Mouse (Mus musculus): ENCODE measurements around the gene Ffar4. TPM values are rescaled to one million over a fixed set of nuclear protein-coding genes. Genes with fewer than 3 reads are reported as not detected.
A peak's percentile ranks its signal among the peaks of the same experiment; 100 is the strongest.

Gene Ffar4
- polyA plus RNA-seq, 1 experiment = not detected

DNA sequence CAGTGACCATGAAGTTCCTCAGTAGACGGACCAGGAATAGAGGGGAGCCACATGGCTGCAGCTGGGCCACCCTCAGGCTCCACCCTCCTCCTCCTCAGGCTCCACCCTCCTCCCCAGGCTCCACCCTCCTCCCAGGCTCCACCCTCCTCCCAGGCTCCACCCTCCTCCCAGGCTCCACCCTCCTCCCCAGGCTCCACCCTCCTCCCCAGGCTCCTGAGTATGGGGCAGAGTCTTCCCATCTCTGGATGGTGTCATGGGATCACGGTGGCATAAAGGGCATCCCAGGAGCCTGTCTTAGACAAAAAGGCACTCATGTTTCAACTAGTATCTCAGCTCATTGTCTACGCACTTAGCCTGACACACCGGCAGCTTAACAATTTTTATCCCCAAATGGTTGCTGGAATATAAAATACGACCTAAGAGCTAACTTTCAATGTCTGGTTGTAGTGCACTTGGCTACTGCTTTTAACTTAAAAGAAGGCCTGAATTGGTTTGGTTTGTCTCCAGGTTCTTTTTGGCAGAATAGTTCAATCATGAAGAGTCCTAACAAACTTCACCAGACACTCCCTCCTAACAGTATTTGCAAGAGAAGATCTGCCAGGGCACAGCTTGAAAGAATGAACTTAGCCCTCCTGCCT, 23.4 kb downstream of the Ffar4 start:
- peaks cover 3% of the 10 kb centered on the region for H3K4me1 ChIP-seq (ENCODE audit: control insufficient read depth, insufficient read depth, low read length)
- H3K27ac ChIP-seq (ENCODE audit: insufficient read depth, low read depth, low read length) = no peak overlapping the region
- TF ChIP-seq POLR2A (IDR thresholded peaks at IDR 0.05; ENCODE audit: insufficient read depth, low read depth, low read length) (no peak), CTCF (IDR thresholded peaks at IDR 0.05; ENCODE audit: insufficient read depth, low read depth, low read length) (no peak)
- 79% methylated on average over 5 of the region's 5 CpGs for WGBS
- H3K4me3 ChIP-seq (ENCODE audit: insufficient read depth, low read depth, low read length) = no peak overlapping the region

DNA sequence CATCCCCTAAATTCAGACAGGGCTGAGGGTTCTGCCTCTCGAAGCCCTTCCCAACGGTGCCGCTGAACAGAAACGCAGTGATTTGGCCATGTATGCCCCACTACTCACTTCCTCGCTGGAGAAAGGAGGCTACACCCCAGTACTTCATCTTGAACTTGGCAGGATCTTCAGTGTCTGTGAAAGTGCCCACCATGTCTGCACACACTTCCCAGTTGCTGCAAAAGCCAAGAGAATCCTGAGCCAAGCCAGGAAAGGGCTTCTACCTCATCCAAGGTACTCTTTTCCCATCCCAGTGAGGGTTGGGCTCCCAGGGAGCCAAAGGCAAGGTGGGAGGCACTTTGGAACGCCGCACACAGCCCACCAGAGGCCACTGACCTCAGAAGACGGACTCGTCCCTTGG, 27.1 kb downstream of the Ffar4 start:
- Histone ChIP-seq H3K27ac (ENCODE audit: insufficient read depth, low read depth, low read length) (no peak overlapping the region), H3K4me3 (ENCODE audit: insufficient read depth, low read depth, low read length) (0 out of 2 replicates have a peak overlapping the region, but pooled peaks have one; percentile 48), H3K4me1 (ENCODE audit: control insufficient read depth, insufficient read depth, low read length) (peaks cover 3% of the 10 kb centered on the region)
- no peak for TF ChIP-seq POLR2A (IDR thresholded peaks at IDR 0.05; ENCODE audit: insufficient read depth, low read depth, low read length)
- TF ChIP-seq CTCF (IDR thresholded peaks at IDR 0.05; ENCODE audit: insufficient read depth, low read depth, low read length) = no peak
- 27% methylated on average over 9 of the region's 9 CpGs for WGBS

- under 1% methylated on average over 75 of the region's 77 CpGs for WGBS
Observed at GRCm38 (mm10) chr19:38124401-38125218, 27.7 kb downstream of the Ffar4 start.

GRCm38 (mm10) chr19:38125219-38125610, 28.3 kb downstream of the Ffar4 start, which contains the start of gene Rbp4:
Rbp4 (minus strand) TSS chr19:38125281.
- 74% methylated on average over 6 of the region's 6 CpGs for WGBS
- peak within 1 kb of the TSS; percentile 48 for H3K4me3 ChIP-seq (ENCODE audit: insufficient read depth, low read depth, low read length)
- H3K27ac ChIP-seq (ENCODE audit: insufficient read depth, low read depth, low read length) = no peak within 1 kb of the TSS
- peaks cover 3% of the 10 kb centered on the region for H3K4me1 ChIP-seq (ENCODE audit: control insufficient read depth, insufficient read depth, low read length)
- TF ChIP-seq POLR2A (IDR thresholded peaks at IDR 0.05; ENCODE audit: insufficient read depth, low read depth, low read length) = no peak
- TF ChIP-seq CTCF (IDR thresholded peaks at IDR 0.05; ENCODE audit: insufficient read depth, low read depth, low read length) = no peak

More at GRCm38 (mm10) chr19:38124401-38125218, 27.7 kb downstream of the Ffar4 start:
- Histone ChIP-seq H3K4me1 (ENCODE audit: control insufficient read depth, insufficient read depth, low read length) (peaks cover 3% of the 10 kb centered on the region), H3K4me3 (ENCODE audit: insufficient read depth, low read depth, low read length) (peak overlapping the region; percentile 48), H3K27ac (ENCODE audit: insufficient read depth, low read depth, low read length) (no peak overlapping the region)
- no peak for TF ChIP-seq CTCF (IDR thresholded peaks at IDR 0.05; ENCODE audit: insufficient read depth, low read depth, low read length)
- no peak for TF ChIP-seq POLR2A (IDR thresholded peaks at IDR 0.05; ENCODE audit: insufficient read depth, low read depth, low read length)

DNA sequence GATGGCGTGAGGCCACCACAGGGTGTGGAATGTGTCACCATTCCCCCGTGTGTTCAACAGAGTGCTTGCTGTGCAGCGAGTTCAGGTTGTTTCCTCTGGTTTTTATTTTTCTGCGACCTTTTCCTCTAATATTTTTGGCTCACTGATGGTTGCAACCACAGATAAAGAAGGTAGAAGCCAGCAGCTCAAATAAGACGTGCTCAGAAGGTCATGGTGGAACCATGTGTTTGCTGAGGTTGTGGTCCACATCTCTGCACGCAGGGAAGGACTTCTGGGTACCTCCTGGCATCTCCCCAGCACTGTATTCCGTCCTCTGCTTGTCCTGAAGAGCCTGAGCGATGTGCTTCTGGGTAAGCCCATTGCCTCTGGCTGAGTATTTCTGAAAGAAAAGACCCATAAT, 29.8 kb downstream of the Ffar4 start:
- Histone ChIP-seq H3K4me3 (ENCODE audit: insufficient read depth, low read depth, low read length) (no peak overlapping the region), H3K4me1 (ENCODE audit: control insufficient read depth, insufficient read depth, low read length) (peaks cover 3% of the 10 kb centered on the region), H3K27ac (ENCODE audit: insufficient read depth, low read depth, low read length) (no peak overlapping the region)
- WGBS = 74% methylated on average over 8 of the region's 8 CpGs
- TF ChIP-seq CTCF (IDR thresholded peaks at IDR 0.05; ENCODE audit: insufficient read depth, low read depth, low read length) (no peak), POLR2A (IDR thresholded peaks at IDR 0.05; ENCODE audit: insufficient read depth, low read depth, low read length) (no peak)

DNA sequence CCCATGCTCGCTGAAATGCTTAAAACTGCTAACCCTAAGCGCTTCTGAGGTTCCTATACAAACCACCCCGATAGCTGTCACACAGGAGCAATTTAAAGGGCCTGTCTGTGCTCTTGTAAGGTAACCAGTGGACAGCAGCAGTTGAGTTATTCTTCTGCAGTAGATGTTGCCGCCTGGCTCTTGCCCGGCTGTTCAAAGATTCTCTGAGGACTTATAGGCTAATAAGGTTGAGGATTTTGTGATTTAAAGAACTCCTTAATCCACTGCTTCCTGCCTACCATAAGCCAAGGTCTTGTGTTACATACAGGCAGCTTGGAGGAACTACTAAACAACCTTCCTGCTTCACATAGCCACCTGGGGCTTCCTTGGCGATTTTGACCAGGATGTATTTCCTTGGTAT, 35.6 kb downstream of the Ffar4 start, which contains the start of gene Pde6c:
TSS of gene Pde6c (plus strand) at position 301 of the 400 bp plus-strand sequence.
- WGBS = 87% methylated on average over 6 of the region's 6 CpGs
- Histone ChIP-seq H3K27ac (ENCODE audit: insufficient read depth, low read depth, low read length) (no peak within 1 kb of the TSS), H3K4me3 (ENCODE audit: insufficient read depth, low read depth, low read length) (no peak within 1 kb of the TSS), H3K4me1 (ENCODE audit: control insufficient read depth, insufficient read depth, low read length) (no peaks in the 10 kb centered on the region)
- TF ChIP-seq POLR2A (IDR thresholded peaks at IDR 0.05; ENCODE audit: insufficient read depth, low read depth, low read length) (no peak), CTCF (IDR thresholded peaks at IDR 0.05; ENCODE audit: insufficient read depth, low read depth, low read length) (no peak)

DNA sequence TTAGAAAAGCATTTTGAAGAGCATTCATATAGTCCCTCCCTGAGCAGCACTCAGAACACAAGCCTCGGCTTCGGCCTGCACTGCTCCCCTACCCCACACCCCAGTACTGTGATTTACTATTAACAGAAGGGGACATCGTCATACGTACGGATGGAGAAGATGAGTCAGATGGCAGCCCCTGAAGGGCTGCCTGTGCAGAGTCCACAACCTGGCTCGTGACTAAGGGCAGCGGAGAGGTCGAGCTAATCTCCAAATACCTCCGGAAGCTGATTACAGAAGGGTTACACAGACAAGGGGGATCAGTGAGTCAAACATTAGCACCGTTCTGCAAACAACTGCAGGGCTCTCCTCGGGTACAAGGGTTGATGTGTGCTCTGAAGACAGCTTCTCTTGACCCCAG, 37.1 kb downstream of the Ffar4 start:
- H3K4me3 ChIP-seq (ENCODE audit: insufficient read depth, low read depth, low read length) = no peak overlapping the region
- no peaks in the 10 kb centered on the region for H3K4me1 ChIP-seq (ENCODE audit: control insufficient read depth, insufficient read depth, low read length)
- no peak overlapping the region for H3K27ac ChIP-seq (ENCODE audit: insufficient read depth, low read depth, low read length)
- TF ChIP-seq CTCF (IDR thresholded peaks at IDR 0.05; ENCODE audit: insufficient read depth, low read depth, low read length) (no peak), POLR2A (IDR thresholded peaks at IDR 0.05; ENCODE audit: insufficient read depth, low read depth, low read length) (no peak)
- WGBS = 81% methylated on average over 11 of the region's 11 CpGs

GRCm38 (mm10) chr19:38134806-38135205, 37.9 kb downstream of the Ffar4 start:
- Histone ChIP-seq H3K27ac (ENCODE audit: insufficient read depth, low read depth, low read length) (no peak overlapping the region), H3K4me3 (ENCODE audit: insufficient read depth, low read depth, low read length) (no peak overlapping the region), H3K4me1 (ENCODE audit: control insufficient read depth, insufficient read depth, low read length) (no peaks in the 10 kb centered on the region)
- WGBS = 91% methylated on average over 6 of the region's 6 CpGs
- TF ChIP-seq POLR2A (IDR thresholded peaks at IDR 0.05; ENCODE audit: insufficient read depth, low read depth, low read length) (no peak), CTCF (IDR thresholded peaks at IDR 0.05; ENCODE audit: insufficient read depth, low read depth, low read length) (no peak)

Data from olfactory bulb, adult 2 months (tissue).